Mouse (Mus musculus): ENCODE data around the gene Gse1. TPM values are rescaled to one million over a fixed set of nuclear protein-coding genes. Genes with fewer than 3 reads are reported as not detected.

Gse1 gene
- polyA plus RNA-seq, 1 experiment from 2014 or later = 10.8 TPM

GRCm38 (mm10) chr8:120263879-120264278 lies 35.6 kb downstream of the Gse1 start:
- WGBS = 81% methylated on average over 5 of the region's 5 CpGs
- Histone ChIP-seq H3K27me3 (replicated peaks) (no peaks in the 10 kb centered on the region), H3K4me3 (replicated peaks) (no peak overlapping the region), H3K4me2 (no peak overlapping the region), H3K9ac (no peak overlapping the region), H3K27ac (peak overlapping the region; percentile 91), H3K36me3 (no peaks in the 10 kb centered on the region), H3K9me3 (no peaks in the 10 kb centered on the region), H3K4me1 (peaks cover 76% of the 10 kb centered on the region)
- ATAC-seq (ENCODE audit: insufficient read depth, low FRiP score, low read depth) = no peak

DNA sequence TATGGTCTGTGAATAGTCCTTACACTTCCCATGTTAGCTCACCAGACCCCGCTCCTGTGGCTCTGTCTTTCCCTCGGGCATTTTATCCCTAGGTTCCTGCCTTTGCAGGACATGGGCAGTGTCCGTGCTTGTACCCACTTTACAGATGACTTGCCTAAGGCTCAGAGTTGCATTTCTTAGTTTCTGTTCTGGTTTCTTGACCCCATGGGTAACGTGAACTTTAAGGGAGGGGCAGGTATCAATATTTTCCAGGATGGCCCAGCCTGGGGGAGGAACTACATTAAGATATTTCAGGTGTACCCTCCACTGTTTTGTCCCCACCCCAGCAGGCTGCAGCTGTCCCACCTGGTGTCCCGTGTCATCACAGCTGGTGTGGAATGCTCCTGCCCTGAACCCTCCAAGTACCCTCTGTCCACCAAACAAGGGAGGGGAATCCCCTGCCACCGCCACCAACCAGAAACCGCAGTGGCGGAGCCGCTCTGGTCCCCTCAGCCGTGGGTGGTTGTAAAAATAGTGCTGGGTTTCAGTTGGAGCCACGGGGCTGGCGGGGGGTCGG lies 36.2 kb downstream of the Gse1 start:
- WGBS = 25% methylated on average over 13 of the region's 13 CpGs
- H3K4me1 ChIP-seq = peaks cover 80% of the 10 kb centered on the region
- H3K9ac ChIP-seq = no peak overlapping the region
- H3K4me3 ChIP-seq (replicated peaks) = peak overlapping the region; percentile 8
- H3K27me3 ChIP-seq (replicated peaks) = no peaks in the 10 kb centered on the region
- ATAC-seq (ENCODE audit: insufficient read depth, low FRiP score, low read depth) = no peak
- no peaks in the 10 kb centered on the region for H3K36me3 ChIP-seq
- H3K4me2 ChIP-seq = peak overlapping the region; percentile 50
- no peaks in the 10 kb centered on the region for H3K9me3 ChIP-seq
- peak overlapping the region; percentile 91 for H3K27ac ChIP-seq

- WGBS = 5% methylated on average over 16 of the region's 16 CpGs
Observed at GRCm38 (mm10) chr8:120264944-120265453, 36.7 kb downstream of the Gse1 start.

DNA sequence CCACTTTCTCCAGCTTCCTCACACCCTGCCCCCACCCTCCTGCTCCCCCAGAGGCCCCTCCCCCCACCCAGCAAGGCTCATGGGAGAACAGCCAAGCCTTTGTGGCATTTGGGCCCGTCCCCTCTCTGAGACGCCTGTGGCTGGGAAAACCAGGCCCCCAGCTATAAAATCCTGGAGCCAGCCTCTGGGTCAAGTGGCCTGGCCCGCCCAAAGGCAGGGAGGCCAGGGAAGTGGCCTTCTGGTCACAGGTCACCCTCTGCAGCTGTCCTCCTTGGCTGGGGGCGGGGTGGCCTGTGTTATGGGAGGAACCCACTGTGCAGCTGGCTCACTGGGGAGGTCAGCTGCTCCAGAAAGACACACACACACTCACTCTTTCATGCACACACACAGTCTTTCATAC lies 37.2 kb downstream of the Gse1 start:
- WGBS = 14% methylated on average over 4 of the region's 4 CpGs
- Histone ChIP-seq H3K9ac (no peak overlapping the region), H3K27ac (peak overlapping the region; percentile 91)

More at GRCm38 (mm10) chr8:120264944-120265453, 36.7 kb downstream of the Gse1 start:
- Histone ChIP-seq H3K36me3 (no peaks in the 10 kb centered on the region), H3K4me1 (peaks cover 79% of the 10 kb centered on the region), H3K27me3 (replicated peaks) (no peaks in the 10 kb centered on the region), H3K9ac (no peak overlapping the region), H3K9me3 (no peaks in the 10 kb centered on the region), H3K27ac (peak overlapping the region; percentile 91), H3K4me2 (peak overlapping the region; percentile 50), H3K4me3 (replicated peaks) (peak overlapping the region; percentile 8)
- peak; percentile 57 for ATAC-seq (ENCODE audit: insufficient read depth, low FRiP score, low read depth)

DNA sequence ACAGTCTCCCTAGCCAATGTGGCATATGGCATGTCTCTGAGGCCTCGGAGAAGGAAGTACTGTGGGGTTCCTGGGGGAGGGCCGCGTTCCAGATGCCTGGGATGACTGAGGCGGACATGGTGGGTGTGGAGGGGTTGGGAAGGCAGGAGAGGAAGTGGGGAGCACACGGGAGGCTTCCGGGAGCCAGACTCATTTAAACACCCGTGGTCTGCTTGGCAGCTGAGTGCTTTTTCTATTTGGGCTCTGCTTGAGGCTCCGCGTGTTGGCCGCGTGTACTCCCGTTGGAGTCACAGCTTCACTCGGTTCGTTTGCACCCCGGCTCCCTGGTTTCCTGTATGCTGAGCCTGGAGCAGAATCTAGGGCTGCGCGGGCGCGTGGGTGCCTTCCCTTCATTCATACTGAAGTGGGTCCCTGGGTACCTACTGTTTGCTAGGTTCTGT lies 40.3 kb downstream of the Gse1 start:
- Histone ChIP-seq H3K27ac (peak overlapping the region; percentile 41; the same call in 1 of the 2 replicates), H3K4me2 (no peak overlapping the region), H3K4me3 (replicated peaks) (no peak overlapping the region), H3K36me3 (no peaks in the 10 kb centered on the region), H3K27me3 (replicated peaks) (no peaks in the 10 kb centered on the region), H3K9me3 (no peaks in the 10 kb centered on the region), H3K9ac (no peak overlapping the region), H3K4me1 (peaks cover 64% of the 10 kb centered on the region)
- no peak for ATAC-seq (ENCODE audit: insufficient read depth, low FRiP score, low read depth)
- WGBS = 46% methylated on average over 19 of the region's 19 CpGs

More for the DNA sequence above, 37.2 kb downstream of the Gse1 start:
- ATAC-seq (ENCODE audit: insufficient read depth, low FRiP score, low read depth) = peak; percentile 27
- H3K36me3 ChIP-seq = no peaks in the 10 kb centered on the region
- H3K4me3 ChIP-seq (replicated peaks) = no peak overlapping the region
- peak overlapping the region; percentile 50 for H3K4me2 ChIP-seq
- H3K27me3 ChIP-seq (replicated peaks) = no peaks in the 10 kb centered on the region
- peaks cover 79% of the 10 kb centered on the region for H3K4me1 ChIP-seq
- no peaks in the 10 kb centered on the region for H3K9me3 ChIP-seq

GRCm38 (mm10) chr8:120270449-120270848 lies 42.2 kb downstream of the Gse1 start:
- Histone ChIP-seq H3K4me1 (peaks cover 55% of the 10 kb centered on the region), H3K9me3 (no peaks in the 10 kb centered on the region), H3K4me2 (no peak overlapping the region), H3K9ac (no peak overlapping the region), H3K27me3 (replicated peaks) (no peaks in the 10 kb centered on the region), H3K4me3 (replicated peaks) (no peak overlapping the region), H3K27ac (no peak overlapping the region), H3K36me3 (no peaks in the 10 kb centered on the region)
- no peak for ATAC-seq (ENCODE audit: insufficient read depth, low FRiP score, low read depth)
- WGBS = 74% methylated on average over 13 of the region's 13 CpGs

DNA sequence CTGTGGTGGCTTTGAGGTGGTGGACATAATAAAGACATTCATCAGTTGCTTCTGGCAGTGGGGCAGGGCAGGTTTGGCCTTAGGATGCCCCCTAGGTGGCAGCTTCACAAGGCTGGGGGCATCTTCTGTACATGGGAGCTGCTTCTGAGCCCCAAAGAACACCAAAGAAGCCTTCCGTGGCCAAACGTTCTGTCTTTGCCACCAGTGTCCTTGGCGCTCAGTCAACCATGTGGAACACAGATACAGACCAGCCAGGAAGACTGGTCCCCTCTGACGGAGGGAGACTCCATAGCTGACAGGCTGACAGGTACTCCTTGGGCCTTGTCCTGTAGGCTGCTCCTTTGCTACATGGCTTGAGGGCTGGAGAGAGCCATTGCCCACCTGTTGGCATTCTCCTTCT lies 45.2 kb downstream of the Gse1 start:
- Histone ChIP-seq H3K27me3 (replicated peaks) (no peaks in the 10 kb centered on the region), H3K4me1 (peaks cover 63% of the 10 kb centered on the region), H3K36me3 (no peaks in the 10 kb centered on the region), H3K4me2 (no peak overlapping the region), H3K27ac (no peak overlapping the region), H3K4me3 (replicated peaks) (no peak overlapping the region), H3K9me3 (no peaks in the 10 kb centered on the region), H3K9ac (no peak overlapping the region)
- no peak for ATAC-seq (ENCODE audit: insufficient read depth, low FRiP score, low read depth)
- WGBS = 85% methylated on average over 4 of the region's 4 CpGs

- Histone ChIP-seq H3K9ac (peak overlapping the region; percentile 34), H3K9me3 (no peaks in the 10 kb centered on the region), H3K4me2 (peak overlapping the region; percentile 91), H3K27me3 (replicated peaks) (no peaks in the 10 kb centered on the region), H3K4me1 (peaks cover 50% of the 10 kb centered on the region), H3K4me3 (replicated peaks) (peak overlapping the region; percentile 45), H3K36me3 (no peaks in the 10 kb centered on the region), H3K27ac (peak overlapping the region; percentile 97)
- 1% methylated on average over 49 of the region's 49 CpGs for WGBS
- peak; percentile 87 for ATAC-seq (ENCODE audit: insufficient read depth, low FRiP score, low read depth)
Observed at GRCm38 (mm10) chr8:120276051-120276890, 48.0 kb downstream of the Gse1 start.

GRCm38 (mm10) chr8:120276891-120277426 lies 48.7 kb downstream of the Gse1 start:
- peak overlapping the region; percentile 34; the same call in 1 of the 2 replicates for H3K9ac ChIP-seq
- no peaks in the 10 kb centered on the region for H3K9me3 ChIP-seq
- H3K4me2 ChIP-seq = peak overlapping the region; percentile 91
- H3K4me3 ChIP-seq (replicated peaks) = peak overlapping the region; percentile 45
- peak; percentile 18 for ATAC-seq (ENCODE audit: insufficient read depth, low FRiP score, low read depth)
- H3K4me1 ChIP-seq = peaks cover 53% of the 10 kb centered on the region
- WGBS = 7% methylated on average over 16 of the region's 16 CpGs
- H3K36me3 ChIP-seq = no peaks in the 10 kb centered on the region
- H3K27ac ChIP-seq = peak overlapping the region; percentile 97
- no peaks in the 10 kb centered on the region for H3K27me3 ChIP-seq (replicated peaks)

DNA sequence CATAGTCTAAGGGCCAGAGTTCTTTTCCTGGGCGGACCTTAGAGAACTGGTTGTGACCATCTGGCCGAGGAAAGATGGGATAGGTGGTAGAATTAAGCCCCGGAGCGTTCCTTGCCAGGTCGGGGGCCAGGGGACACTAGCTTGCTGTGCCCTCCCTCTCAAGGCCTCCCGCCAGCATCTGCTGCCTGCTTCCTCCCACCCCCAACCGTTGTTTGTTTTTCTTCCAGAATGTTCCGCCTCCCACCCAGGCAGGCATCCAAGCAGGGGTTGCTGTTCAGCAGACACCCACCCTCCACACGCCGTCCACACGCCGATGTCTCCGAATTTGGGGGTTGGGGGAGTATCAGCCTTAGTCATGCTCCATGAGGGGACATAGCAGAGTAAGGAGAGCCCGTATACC lies 49.8 kb downstream of the Gse1 start:
- Histone ChIP-seq H3K4me2 (0 out of 2 replicates have a peak overlapping the region, but pooled peaks have one; percentile 91), H3K4me3 (replicated peaks) (no peak overlapping the region), H3K9me3 (no peaks in the 10 kb centered on the region), H3K27ac (peak overlapping the region; percentile 97), H3K27me3 (replicated peaks) (no peaks in the 10 kb centered on the region), H3K4me1 (peaks cover 60% of the 10 kb centered on the region), H3K36me3 (no peaks in the 10 kb centered on the region), H3K9ac (no peak overlapping the region)
- 42% methylated on average over 14 of the region's 14 CpGs for WGBS
- no peak for ATAC-seq (ENCODE audit: insufficient read depth, low FRiP score, low read depth)

- Histone ChIP-seq H3K27ac (peak overlapping the region; percentile 61), H3K27me3 (replicated peaks) (no peaks in the 10 kb centered on the region), H3K4me2 (no peak overlapping the region), H3K4me3 (replicated peaks) (no peak overlapping the region), H3K9me3 (no peaks in the 10 kb centered on the region), H3K9ac (no peak overlapping the region), H3K36me3 (no peaks in the 10 kb centered on the region), H3K4me1 (peaks cover 71% of the 10 kb centered on the region)
- no peak for ATAC-seq (ENCODE audit: insufficient read depth, low FRiP score, low read depth)
- 73% methylated on average over 8 of the region's 8 CpGs for WGBS
Observed at GRCm38 (mm10) chr8:120279418-120279817, 51.2 kb downstream of the Gse1 start.

- ATAC-seq (ENCODE audit: insufficient read depth, low FRiP score, low read depth) = no peak
- 18% methylated on average over 4 of the region's 4 CpGs for WGBS
- Histone ChIP-seq H3K9me3 (no peaks in the 10 kb centered on the region), H3K4me1 (peaks cover 72% of the 10 kb centered on the region), H3K27me3 (replicated peaks) (no peaks in the 10 kb centered on the region), H3K4me3 (replicated peaks) (no peak overlapping the region), H3K4me2 (no peak overlapping the region), H3K9ac (no peak overlapping the region), H3K27ac (no peak overlapping the region), H3K36me3 (no peaks in the 10 kb centered on the region)
Observed at GRCm38 (mm10) chr8:120281487-120281886, 53.2 kb downstream of the Gse1 start.

All from stomach, embryonic 15.5 days (tissue).